Comparison of ENCODE assay signal across 9 mouse cellular contexts in genomic region chr9:51180621-51181020, GRCm38 (mm10). TPM values are rescaled to one million over a fixed set of nuclear protein-coding genes. Genes with fewer than 3 reads are reported as not detected.
DNase-seq lines count a peak whose midpoint lies in the region; ATAC-seq and TF ChIP-seq lines count a peak whose summit lies in the region.
"Had no signal": no experiment of that assay in that cellular context is flagged by ENCODE, and none has a peak within 500 bp of the region (broad histone marks: within the 10 kb centered on the region; RNA-seq: fewer than 3 reads in every experiment).

No protein-coding gene starts in this region.

- 82% methylated on average over 5 of the region's 5 CpGs for WGBS in kidney, embryonic 15.5 days

- H3K4me2 ChIP-seq in kidney, embryonic 15.5 days = no peak overlapping the region

- intact Hi-C loops in gastrocnemius, adult 2 months (cut with DNase I) = no loop called here
- intact Hi-C loops in left cerebral cortex, postnatal 4 days (cut with DNase I) = no loop called here

- ATAC-seq in kidney, embryonic 15.5 days (replicated peaks; ENCODE audit: low FRiP score) = no peak

- H3K9me3 ChIP-seq in kidney, embryonic 15.5 days (replicated peaks) = no peaks in the 10 kb centered on the region
- H3K9me3 ChIP-seq: megakaryocyte, embryonic 14.5 days had no signal

- no peak for TF ChIP-seq CTCF in gastrocnemius, adult 2 months (IDR thresholded peaks at IDR 0.05)

- no peak overlapping the region for H3K9ac ChIP-seq in kidney, embryonic 15.5 days

- no peak overlapping the region for H3K4me3 ChIP-seq in gastrocnemius, adult 2 months
- H3K4me3 ChIP-seq in kidney, embryonic 15.5 days (replicated peaks) = no peak overlapping the region
- H3K4me3 ChIP-seq: megakaryocyte, embryonic 14.5 days had no signal

- no peaks in the 10 kb centered on the region for H3K27me3 ChIP-seq in kidney, embryonic 15.5 days

- peak; percentile 77 for DNase-seq in 3134 (ENCODE audit: extremely low read depth, insufficient read length, low spot score)
- DNase-seq in NIH3T3 (ENCODE audit: low read depth) = peak; percentile 85
- peak; percentile 54 for DNase-seq in gastrocnemius, adult 2 months
- peak; percentile 94 for DNase-seq in left cerebral cortex, postnatal 4 days
- no peak for DNase-seq in ovary, adult 18-20 months (ENCODE audit: low spot score)
- no peak for DNase-seq in kidney, adult 8-10 months

- peaks cover 3% of the 10 kb centered on the region for H3K4me1 ChIP-seq in kidney, embryonic 15.5 days
- H3K4me1 ChIP-seq: megakaryocyte, embryonic 14.5 days had no signal

- no peaks in the 10 kb centered on the region for H3K36me3 ChIP-seq in kidney, embryonic 15.5 days

- H3K27ac ChIP-seq in gastrocnemius, adult 2 months = no peak overlapping the region
- no peak overlapping the region for H3K27ac ChIP-seq in kidney, embryonic 15.5 days

RNA-seq across cellular contexts. Expression of gene Gm32742, which starts 15.3 kb away (rescaled TPM):
- not detected for total RNA-seq in gastrocnemius, adult 2 months (2021)
- total RNA-seq in left cerebral cortex, postnatal 4 days (2021) = under 1 TPM in 1 of 2 experiments, not detected in 1; 0.04 TPM
- 0.01 and 0.03 TPM in 2 replicates for polyA plus RNA-seq in kidney, embryonic 15.5 days (2015; fragmentation: Nextera tagmentation; extraction: Ambion mirVana)
- polyA plus RNA-seq: heart, embryonic 14.5 days had no signal

RNA-seq across cellular contexts. Expression of gene Pou2af1, which starts 32.9 kb away (rescaled TPM):
- not detected for total RNA-seq in gastrocnemius, adult 2 months (2021)
- total RNA-seq in left cerebral cortex, postnatal 4 days (2021) = not detected
- polyA plus RNA-seq in kidney, embryonic 15.5 days (2015; fragmentation: Nextera tagmentation; extraction: Ambion mirVana) = 0.08 TPM in 1 of 2 replicates, not detected in the other
- polyA plus RNA-seq: heart, embryonic 14.5 days had no signal

Comparison
In these comparisons a context has a peak if more than half of its experiments do, and no peak if none do; other contexts are left out.
1. DNase-seq: peak in 3134 (single experiment), NIH3T3 (single experiment), gastrocnemius, adult 2 months (single experiment) and left cerebral cortex, postnatal 4 days (single experiment); none in ovary, adult 18-20 months (single experiment) and kidney, adult 8-10 months (0 of 2).